Mouse (Mus musculus) cortical plate, adult 2 months (tissue): ENCODE data around the gene Serp1.

Experiments
- CTCF ChIP-seq: fragments of 200-500 bp; IDR thresholded peaks from 2 replicates; pipeline ENCODE4 v1.5.1; 2011; ENCODE audit warnings: mild to moderate bottlenecking, control low read depth, low read length; ENCODE audit not compliant: insufficient read depth; ENCODE audit errors: extremely low read depth
- POLR2A ChIP-seq: fragments of 200-500 bp; IDR thresholded peaks from 2 replicates; pipeline ENCODE4 v1.6.1; 2011; ENCODE audit warnings: mild to moderate bottlenecking, low read length, control low read depth; ENCODE audit not compliant: insufficient read depth; ENCODE audit errors: extremely low read depth

DNA sequence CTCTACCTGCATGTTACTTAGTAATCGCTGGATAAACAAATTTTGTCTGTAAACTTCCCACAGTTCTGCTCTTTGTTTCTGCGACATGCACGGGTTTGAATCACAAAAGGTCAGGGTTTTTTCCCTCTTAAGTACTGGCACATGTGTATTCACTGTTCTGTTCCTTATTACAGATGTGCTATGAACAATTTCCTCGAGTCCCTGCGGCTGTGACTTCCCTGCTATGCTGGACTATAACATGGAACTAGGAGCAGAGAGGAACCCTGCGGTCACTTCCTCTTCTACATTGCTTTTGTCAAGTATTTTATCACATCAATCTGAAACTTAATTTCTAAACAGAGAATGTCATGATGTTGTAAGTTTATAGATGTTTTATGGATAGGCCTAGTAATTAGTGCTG, 5.4 kb downstream of the Serp1 start:
- TF ChIP-seq CTCF (no peak), POLR2A (no peak)
